Mouse (Mus musculus) midbrain, embryonic 10.5 days (tissue): ENCODE results near the gene Fignl1. TPM values are rescaled to one million over a fixed set of nuclear protein-coding genes. Genes with fewer than 3 reads are reported as not detected.

Source experiments
- DNase-seq: peaks from one replicate; pipeline ENCODE4 v3.0.0-alpha.2; 2017; ENCODE audit warnings: low spot score
- H3K27ac ChIP-seq: fragments of 300-500 bp; sonication (generic); replicated peaks from 2 replicates; pipeline ENCODE4 v1.5.1; 2016; ENCODE audit warnings: mild to moderate bottlenecking
- H3K27me3 ChIP-seq: fragments of 300-500 bp; sonication (generic); 2 replicates; pipeline ENCODE4 v1.6.1; 2016; ENCODE audit warnings: low read depth, mild to moderate bottlenecking; ENCODE audit not compliant: poor library complexity, severe bottlenecking
- H3K36me3 ChIP-seq: fragments of 300-500 bp; sonication (generic); 2 replicates; pipeline ENCODE4 v1.6.1; 2016; ENCODE audit warnings: mild to moderate bottlenecking, moderate library complexity
- H3K4me1 ChIP-seq: fragments of 300-500 bp; sonication (generic); 2 replicates; pipeline ENCODE4 v1.6.1; 2016
- H3K4me3 ChIP-seq: fragments of 300-500 bp; sonication (generic); 2 replicates; pipeline ENCODE4 v1.5.1; 2016; ENCODE audit warnings: mild to moderate bottlenecking, moderate library complexity
- H3K9me3 ChIP-seq: fragments of 300-500 bp; sonication (generic); replicated peaks from 2 replicates; pipeline ENCODE4 v1.6.1; 2016; ENCODE audit warnings: mild to moderate bottlenecking
- WGBS: fragments of 180-500 bp; shearing (Covaris S2); methylation state at CpG from one replicate; pipeline ENCODE4 v1.1.7; 2016; 5-methylcytosine and 5-hydroxymethylcytosine counted together
- polyA plus RNA-seq: library from polyadenylated mRNA; unstranded; fragments of >200 nt; fragmentation: Nextera tagmentation; extraction: Ambion mirVana; gene quantifications from 2 replicates; pipeline ENCODE4 v1.2.1, GENCODE M21; 2016

Gene Fignl1
- polyA plus RNA-seq, 1 experiment from 2014 or later = 112 TPM

- H3K4me1 ChIP-seq = no peaks in the 10 kb centered on the region
- no peak overlapping the region for H3K27ac ChIP-seq
- no peak overlapping the region for H3K4me3 ChIP-seq
- no peaks in the 10 kb centered on the region for H3K27me3 ChIP-seq
- no peaks in the 10 kb centered on the region for H3K9me3 ChIP-seq
- no peak for DNase-seq
- no peaks in the 10 kb centered on the region for H3K36me3 ChIP-seq
These were observed 42.0 kb downstream of the Fignl1 start for GRCm38 (mm10) chr11:11766736-11767135.

- H3K27me3 ChIP-seq = no peaks in the 10 kb centered on the region
- WGBS = 95% methylated on average over 1 of the region's 1 CpGs
These were observed 42.7 kb downstream of the Fignl1 start for GRCm38 (mm10) chr11:11766105-11766504.

DNA sequence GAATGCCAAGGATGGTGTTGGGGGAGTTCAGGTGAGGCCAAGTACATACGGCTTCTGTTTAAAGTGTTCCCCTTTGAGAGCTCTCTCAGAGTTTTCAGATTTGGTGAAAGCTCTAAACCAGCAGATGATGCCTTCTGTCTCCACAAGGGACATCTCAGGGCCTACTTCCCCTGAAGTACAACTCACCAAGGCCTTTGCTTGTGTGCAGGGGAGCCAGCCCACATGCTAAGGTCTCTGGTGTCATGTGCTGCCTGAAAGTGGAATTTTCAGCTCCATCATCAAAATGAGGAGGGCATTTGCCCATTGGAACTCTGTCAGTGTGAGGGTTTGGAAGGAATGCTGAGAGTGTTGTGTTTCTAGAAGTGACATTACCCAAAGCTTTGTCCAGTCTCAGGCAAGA is 43.3 kb downstream of the Fignl1 start:
- Histone ChIP-seq H3K4me1 (no peaks in the 10 kb centered on the region), H3K27me3 (no peaks in the 10 kb centered on the region), H3K27ac (no peak overlapping the region), H3K4me3 (no peak overlapping the region), H3K9me3 (no peaks in the 10 kb centered on the region), H3K36me3 (no peaks in the 10 kb centered on the region)
- 67% methylated on average over 1 of the region's 1 CpGs for WGBS
- DNase-seq = no peak

More at GRCm38 (mm10) chr11:11766105-11766504, 42.7 kb downstream of the Fignl1 start:
- Histone ChIP-seq H3K4me1 (no peaks in the 10 kb centered on the region), H3K9me3 (no peaks in the 10 kb centered on the region), H3K27ac (no peak overlapping the region), H3K4me3 (no peak overlapping the region), H3K36me3 (no peaks in the 10 kb centered on the region)
- DNase-seq = no peak

GRCm38 (mm10) chr11:11763211-11763666 is 45.5 kb downstream of the Fignl1 start:
- Histone ChIP-seq H3K4me3 (no peak overlapping the region), H3K27ac (no peak overlapping the region), H3K4me1 (no peaks in the 10 kb centered on the region), H3K9me3 (no peaks in the 10 kb centered on the region), H3K36me3 (no peaks in the 10 kb centered on the region), H3K27me3 (no peaks in the 10 kb centered on the region)
- DNase-seq = no peak
- 76% methylated on average over 4 of the region's 4 CpGs for WGBS

DNA sequence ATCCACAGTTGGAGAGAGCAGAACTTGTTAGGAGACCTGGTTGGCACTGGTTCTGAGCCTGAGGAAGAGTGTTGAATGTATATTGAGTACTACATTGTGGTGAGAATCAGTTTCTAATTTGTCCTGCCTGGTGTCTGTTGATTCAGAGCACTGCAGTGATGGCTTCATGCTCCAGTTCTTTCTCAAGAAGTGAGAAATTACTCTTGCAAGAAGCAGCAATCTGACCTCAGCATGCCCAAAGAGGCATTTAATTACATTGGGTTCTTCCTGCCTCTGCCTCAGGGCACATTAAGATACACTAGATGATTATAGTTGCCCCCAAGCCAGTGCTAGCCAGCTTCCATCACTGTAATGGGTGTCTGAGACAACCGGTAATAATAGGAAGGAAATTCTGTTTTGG is 49.9 kb downstream of the Fignl1 start:
- DNase-seq = no peak
- 92% methylated on average over 1 of the region's 1 CpGs for WGBS
- H3K36me3 ChIP-seq = no peaks in the 10 kb centered on the region
- H3K27ac ChIP-seq = no peak overlapping the region
- H3K9me3 ChIP-seq = no peaks in the 10 kb centered on the region
- H3K27me3 ChIP-seq = no peaks in the 10 kb centered on the region
- H3K4me3 ChIP-seq = no peak overlapping the region
- H3K4me1 ChIP-seq = peaks cover 5% of the 10 kb centered on the region; the same call in 1 of the 2 replicates

DNA sequence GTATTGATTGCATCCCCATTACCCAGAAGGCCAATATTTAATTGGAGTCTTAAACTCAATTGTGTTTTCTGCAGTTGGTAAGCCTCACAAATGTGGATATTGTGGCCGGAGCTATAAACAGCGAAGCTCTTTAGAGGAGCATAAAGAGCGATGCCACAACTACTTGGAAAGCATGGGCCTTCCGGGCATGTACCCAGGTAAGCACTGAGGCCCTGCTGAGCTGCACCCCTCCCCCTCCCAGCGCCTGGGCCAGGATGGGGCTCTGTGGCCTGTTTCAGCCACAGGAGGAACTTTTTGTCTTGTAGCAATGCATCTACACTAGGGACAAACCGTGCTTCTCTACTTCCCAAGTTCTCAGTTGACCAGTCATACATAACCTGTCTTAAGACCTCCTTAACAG is 50.6 kb downstream of the Fignl1 start:
- H3K4me1 ChIP-seq = peaks cover 6% of the 10 kb centered on the region; the same call in 1 of the 2 replicates
- H3K27ac ChIP-seq = no peak overlapping the region
- 76% methylated on average over 6 of the region's 6 CpGs for WGBS
- H3K4me3 ChIP-seq = no peak overlapping the region
- no peaks in the 10 kb centered on the region for H3K36me3 ChIP-seq
- no peaks in the 10 kb centered on the region for H3K27me3 ChIP-seq
- no peak for DNase-seq
- H3K9me3 ChIP-seq = no peaks in the 10 kb centered on the region

GRCm38 (mm10) chr11:11752859-11753258 is 55.9 kb downstream of the Fignl1 start:
- WGBS = 91% methylated on average over 5 of the region's 5 CpGs
- no peak overlapping the region for H3K4me3 ChIP-seq
- no peak for DNase-seq

GRCm38 (mm10) chr11:11751091-11751490 is 57.7 kb downstream of the Fignl1 start:
- no peak overlapping the region for H3K4me3 ChIP-seq
- peaks cover 7% of the 10 kb centered on the region; the same call in 1 of the 2 replicates for H3K4me1 ChIP-seq
- no peak overlapping the region for H3K27ac ChIP-seq
- DNase-seq = no peak
- H3K9me3 ChIP-seq = no peaks in the 10 kb centered on the region
- H3K27me3 ChIP-seq = no peaks in the 10 kb centered on the region
- H3K36me3 ChIP-seq = no peaks in the 10 kb centered on the region
- WGBS = 90% methylated on average over 5 of the region's 5 CpGs

More at GRCm38 (mm10) chr11:11752859-11753258, 55.9 kb downstream of the Fignl1 start:
- Histone ChIP-seq H3K36me3 (no peaks in the 10 kb centered on the region), H3K4me1 (peaks cover 8% of the 10 kb centered on the region; the same call in 1 of the 2 replicates), H3K27ac (no peak overlapping the region), H3K9me3 (no peaks in the 10 kb centered on the region), H3K27me3 (no peaks in the 10 kb centered on the region)

- Histone ChIP-seq H3K27ac (no peak overlapping the region), H3K27me3 (no peaks in the 10 kb centered on the region), H3K4me1 (0 out of 2 replicates have a peak, but pooled peaks cover 2% of the 10 kb centered on the region), H3K36me3 (no peaks in the 10 kb centered on the region), H3K9me3 (peaks cover 5% of the 10 kb centered on the region; the same call in 1 of the 2 replicates), H3K4me3 (no peak overlapping the region)
- DNase-seq = no peak
- 47% methylated on average over 1 of the region's 1 CpGs for WGBS
These were observed 64.5 kb downstream of the Fignl1 start for GRCm38 (mm10) chr11:11744222-11744621.

- no peaks in the 10 kb centered on the region for H3K4me1 ChIP-seq
- DNase-seq = peak; percentile 33
- H3K36me3 ChIP-seq = no peaks in the 10 kb centered on the region
- H3K27ac ChIP-seq = no peak overlapping the region
- H3K9me3 ChIP-seq = peaks cover 5% of the 10 kb centered on the region; the same call in 1 of the 2 replicates
- H3K27me3 ChIP-seq = no peaks in the 10 kb centered on the region
- H3K4me3 ChIP-seq = no peak overlapping the region
- WGBS = 24% methylated on average over 2 of the region's 2 CpGs
These were observed 66.1 kb downstream of the Fignl1 start for GRCm38 (mm10) chr11:11742626-11743025.

- WGBS = 87% methylated on average over 5 of the region's 5 CpGs
- H3K4me1 ChIP-seq = no peaks in the 10 kb centered on the region
- no peak for DNase-seq
These were observed 67.2 kb downstream of the Fignl1 start for GRCm38 (mm10) chr11:11741574-11741973.

DNA sequence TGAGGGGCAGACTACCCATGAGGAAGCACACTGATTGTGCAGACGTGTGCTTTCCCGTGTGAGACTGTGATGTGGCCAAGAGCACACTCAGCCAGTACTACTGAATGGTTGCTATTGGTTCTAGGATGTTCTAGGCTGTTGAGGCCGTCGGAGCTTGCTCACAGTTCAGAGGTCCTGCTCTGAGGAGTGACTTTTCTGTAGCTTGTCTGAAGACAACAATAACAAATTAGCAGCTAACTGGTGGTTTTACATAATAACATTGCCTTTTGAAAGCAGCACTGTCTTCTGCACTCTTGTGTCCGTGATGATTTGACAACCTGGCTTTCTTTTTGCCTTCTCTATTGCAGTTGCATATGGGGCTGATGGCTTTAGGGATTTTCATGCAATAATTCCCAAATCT is 68.2 kb downstream of the Fignl1 start:
- Histone ChIP-seq H3K27me3 (no peaks in the 10 kb centered on the region), H3K9me3 (peaks cover 5% of the 10 kb centered on the region; the same call in 1 of the 2 replicates), H3K4me1 (no peaks in the 10 kb centered on the region), H3K27ac (no peak overlapping the region), H3K4me3 (no peak overlapping the region), H3K36me3 (no peaks in the 10 kb centered on the region)
- DNase-seq = no peak
- 92% methylated on average over 5 of the region's 5 CpGs for WGBS

More at GRCm38 (mm10) chr11:11741574-11741973, 67.2 kb downstream of the Fignl1 start:
- Histone ChIP-seq H3K27ac (no peak overlapping the region), H3K36me3 (no peaks in the 10 kb centered on the region), H3K9me3 (peaks cover 5% of the 10 kb centered on the region; the same call in 1 of the 2 replicates), H3K4me3 (no peak overlapping the region), H3K27me3 (no peaks in the 10 kb centered on the region)

GRCm38 (mm10) chr11:11739054-11739453 is 69.7 kb downstream of the Fignl1 start:
- DNase-seq = no peak
- Histone ChIP-seq H3K9me3 (peaks cover 5% of the 10 kb centered on the region; the same call in 1 of the 2 replicates), H3K36me3 (no peaks in the 10 kb centered on the region), H3K4me3 (no peak overlapping the region), H3K4me1 (no peaks in the 10 kb centered on the region), H3K27ac (no peak overlapping the region), H3K27me3 (no peaks in the 10 kb centered on the region)
- WGBS = 91% methylated on average over 3 of the region's 3 CpGs
